Mouse (Mus musculus) megakaryocyte, adult 5-6 weeks (primary cell): ENCODE data around the gene Cst8. TPM values are rescaled to one million over a fixed set of nuclear protein-coding genes. Genes with fewer than 3 reads are reported as not detected.
A peak's percentile ranks its signal among the peaks of the same experiment; 100 is the strongest.
"Not testable (repeated sequence)": the region's sequence is repeated elsewhere in the genome, so short reads cannot be mapped to it uniquely, and the experiment has no call there.

ENCODE experiments used
- ATAC-seq: 2 replicates; pipeline ENCODE4 v1.8.0; 2016; ENCODE audit warnings: mild to moderate bottlenecking, inconsistent platforms; ENCODE audit not compliant: poor library complexity, severe bottlenecking
- total RNA-seq, 2 experiments: library from RNA; stranded (forward) in 1 of 2; stranded (reverse) in 1 of 2; fragments of 153-499, 151-499 nt in 1 of 2; fragments of 221-1000, 200-1000 nt in 1 of 2; gene quantifications; 2 replicates each; pipeline versions ENCODE4 v1.2.3 to v1.2.4; 2015 to 2017

The Cst8 gene
- total RNA-seq (2015) (not detected in 2 replicates), total RNA-seq (2017) (not detected in 2 replicates)

- ATAC-seq: no peak
These were observed at the start of gene Cst8 for GRCm38 (mm10) chr2:148798485-148798884. Gene Cst8 (plus strand): TSS chr2:148798785.

GRCm38 (mm10) chr2:148750058-148750457, 48.5 kb upstream of the Cst8 start, which contains the start of gene Cstl1:
Gene Cstl1 (plus strand): TSS chr2:148750358.
- no peak for ATAC-seq

- ATAC-seq: peak; percentile 89
These were observed 46.4 kb upstream of the Cst8 start for GRCm38 (mm10) chr2:148751893-148752813.

GRCm38 (mm10) chr2:148754310-148754846, 44.2 kb upstream of the Cst8 start:
- ATAC-seq: no peak

- peak; percentile 96 for ATAC-seq
These were observed 34.8 kb upstream of the Cst8 start for GRCm38 (mm10) chr2:148763648-148764388.

GRCm38 (mm10) chr2:148771397-148771796, 27.2 kb upstream of the Cst8 start, which contains the start of gene Cst11:
Gene Cst11 (minus strand): TSS chr2:148771497.
- ATAC-seq: not testable (repeated sequence)

GRCm38 (mm10) chr2:148781709-148782108, 16.9 kb upstream of the Cst8 start, which contains the start of gene 8030411F24Rik:
Gene 8030411F24Rik (plus strand): TSS chr2:148782009.
- no peak for ATAC-seq

- no peak for ATAC-seq
These were observed 9.4 kb upstream of the Cst8 start, which contains the start of gene Cst12 for GRCm38 (mm10) chr2:148789142-148789541. Gene Cst12 (plus strand): TSS chr2:148789361.

- no peak for ATAC-seq
These were observed 2.9 kb downstream of the Cst8 start for GRCm38 (mm10) chr2:148801491-148801921.

- no peak for ATAC-seq
These were observed 8.1 kb downstream of the Cst8 start for GRCm38 (mm10) chr2:148806696-148807095.

GRCm38 (mm10) chr2:148819909-148820308, 21.3 kb downstream of the Cst8 start, which contains the start of gene Cst13:
Gene Cst13 (plus strand): TSS chr2:148820081.
- no peak for ATAC-seq

- ATAC-seq: no peak
These were observed 27.4 kb downstream of the Cst8 start for GRCm38 (mm10) chr2:148825986-148826385.

GRCm38 (mm10) chr2:148834912-148835311, 36.3 kb downstream of the Cst8 start, which contains the start of gene Cst9:
Gene Cst9 (plus strand): TSS chr2:148835147.
- ATAC-seq: no peak

GRCm38 (mm10) chr2:148838075-148838777, 39.6 kb downstream of the Cst8 start:
- no peak for ATAC-seq

- no peak for ATAC-seq
These were observed 40.6 kb downstream of the Cst8 start for GRCm38 (mm10) chr2:148839224-148839623.

GRCm38 (mm10) chr2:148851116-148851906, 52.7 kb downstream of the Cst8 start:
- peak; percentile 93 for ATAC-seq
